Mouse (Mus musculus): ENCODE measurements at regions not wholly inside any gene's neighbourhood (a gene's known extent, or its start where the extent isn't known, plus 50 kb on each side); places are given as distances from the start of the nearest gene placed in this dataset.

GRCm38 (mm10) chr1:193554731-193555130, 184.6 kb upstream of the Camk1g start:
- no peak for DNase-seq

DNA sequence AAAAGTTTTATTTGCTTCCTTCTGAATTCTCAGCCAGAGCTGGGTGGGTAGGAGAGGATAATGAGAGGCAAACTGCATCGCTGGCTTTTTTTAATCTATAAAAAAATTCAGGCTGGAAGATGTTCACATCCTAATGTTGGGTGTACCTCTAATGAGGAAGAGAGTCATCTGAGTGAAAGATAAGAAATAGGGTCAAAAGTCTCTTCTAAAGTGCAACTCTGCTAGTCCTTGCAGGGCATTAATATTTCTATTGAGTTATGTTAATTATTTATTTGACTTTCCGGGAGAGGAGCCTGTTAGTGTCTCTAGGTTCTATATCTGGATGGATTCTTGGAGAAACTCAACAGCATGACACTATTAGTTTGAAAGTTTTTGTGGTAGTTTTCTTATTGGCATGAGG, 182.2 kb upstream of the Camk1g start:
- DNase-seq: no peak

DNA sequence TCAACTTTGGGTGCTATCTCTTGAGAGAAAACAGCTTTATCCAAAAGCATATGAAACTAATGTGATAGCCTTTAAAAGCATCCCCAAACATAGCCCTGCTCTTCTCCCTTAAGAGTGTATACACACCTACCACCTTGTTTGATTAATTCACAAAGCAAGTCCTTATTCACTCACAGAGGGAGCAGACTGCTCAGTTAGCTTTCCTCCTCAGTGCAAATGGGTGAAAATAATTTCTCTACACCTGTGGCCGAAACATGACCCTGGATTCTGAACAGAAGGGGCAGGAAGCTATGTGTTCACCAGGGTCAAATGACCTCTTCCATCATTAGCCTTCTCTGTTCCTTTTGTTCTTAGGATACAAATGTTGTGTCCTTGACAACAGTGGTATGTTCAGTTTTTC, 181.2 kb upstream of the Camk1g start:
- no peak for DNase-seq

DNA sequence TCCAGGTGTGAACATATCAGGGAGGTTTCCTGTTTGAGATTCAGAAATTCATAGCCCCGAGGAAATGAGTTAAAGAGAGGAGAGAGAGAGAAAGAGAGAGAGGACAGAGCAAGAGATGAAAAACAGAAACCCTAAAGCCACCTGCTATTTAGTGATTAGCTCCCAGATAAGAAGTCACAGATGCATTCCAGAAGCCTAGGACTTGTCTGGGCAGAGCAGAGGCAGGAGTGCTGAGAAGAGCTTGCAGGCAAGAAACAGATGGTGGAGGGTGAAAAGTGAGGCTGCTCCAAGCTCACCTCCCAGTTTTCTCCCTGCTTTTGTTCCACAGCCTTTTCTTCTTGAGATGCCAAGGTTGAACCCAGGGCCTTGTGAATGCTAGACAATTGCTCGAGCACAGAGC, 180.7 kb upstream of the Camk1g start:
- DNase-seq: no peak

DNA sequence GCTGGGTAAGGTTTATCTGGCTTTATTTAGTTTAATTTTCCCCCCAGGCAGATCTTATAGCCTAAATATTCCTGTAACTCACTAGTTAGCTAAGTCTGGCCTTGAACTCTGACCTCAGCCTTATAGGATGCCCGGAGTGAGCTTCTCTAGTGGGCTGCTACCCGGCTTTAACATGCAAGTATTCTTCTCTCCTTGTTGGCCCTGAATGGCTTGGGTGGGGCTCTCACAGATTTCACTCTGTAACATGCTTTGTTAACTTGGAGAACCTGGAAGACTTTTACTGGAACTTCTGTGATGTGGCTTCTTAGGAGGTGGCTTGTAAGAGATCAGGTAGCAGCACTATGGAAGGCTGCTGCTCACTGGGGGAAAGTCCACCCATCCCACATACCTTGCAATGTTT, 177.3 kb upstream of the Camk1g start:
- DNase-seq: no peak

GRCm38 (mm10) chr1:193546044-193546432, 175.9 kb upstream of the Camk1g start:
- DNase-seq: no peak

GRCm38 (mm10) chr1:193545406-193546043, 175.4 kb upstream of the Camk1g start:
- DNase-seq: no peak

GRCm38 (mm10) chr1:193544804-193545203, 174.7 kb upstream of the Camk1g start:
- DNase-seq: no peak

DNA sequence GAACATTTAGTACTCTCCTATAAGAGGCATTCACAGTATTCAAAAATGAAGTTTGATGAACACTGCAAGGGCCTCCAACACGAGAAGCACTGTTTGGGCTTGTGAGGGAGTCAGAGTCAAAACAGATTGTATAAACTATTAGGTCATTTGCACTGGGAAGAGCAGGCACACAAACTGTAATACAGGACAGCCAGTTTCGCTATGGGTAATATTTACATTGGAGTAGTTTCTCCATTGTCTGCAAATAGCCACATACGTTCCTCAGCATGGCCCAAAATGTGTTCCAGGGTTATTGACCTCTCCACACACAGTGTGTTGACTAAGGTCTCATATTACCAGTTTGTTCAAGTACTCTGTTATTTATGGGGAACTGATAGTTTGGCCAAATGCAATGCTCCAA, 173.7 kb upstream of the Camk1g start:
- DNase-seq: no peak

- no peak for DNase-seq
These were observed 173.2 kb upstream of the Camk1g start for GRCm38 (mm10) chr1:193543284-193543683.

GRCm38 (mm10) chr1:193541934-193542580, 172.0 kb upstream of the Camk1g start:
- no peak for DNase-seq

GRCm38 (mm10) chr1:193541281-193541680, 171.2 kb upstream of the Camk1g start:
- no peak for DNase-seq

DNA sequence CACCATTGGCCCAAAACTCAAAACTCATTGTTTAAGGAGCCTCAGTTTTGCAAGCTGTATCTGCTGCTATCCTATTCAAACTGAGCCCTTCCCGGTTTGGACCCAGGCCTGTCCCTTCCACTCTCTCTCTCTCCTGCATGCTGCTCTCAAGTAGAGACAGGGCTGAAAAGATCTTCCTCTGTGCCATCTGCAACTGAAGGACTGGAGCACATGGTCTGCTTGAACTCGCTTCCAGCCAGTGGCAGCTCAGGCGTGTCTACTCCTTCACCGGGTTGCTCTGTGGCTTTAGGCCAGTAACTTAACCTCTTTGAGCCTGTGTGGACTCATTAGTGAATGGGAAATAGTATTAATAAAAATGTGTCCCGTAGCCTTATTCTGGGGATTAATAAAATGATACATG, 170.4 kb upstream of the Camk1g start:
- no peak for DNase-seq

- DNase-seq: no peak
These were observed 169.2 kb upstream of the Camk1g start for GRCm38 (mm10) chr1:193539261-193539660.

- DNase-seq: no peak
These were observed 168.3 kb upstream of the Camk1g start for GRCm38 (mm10) chr1:193538425-193538824.

DNA sequence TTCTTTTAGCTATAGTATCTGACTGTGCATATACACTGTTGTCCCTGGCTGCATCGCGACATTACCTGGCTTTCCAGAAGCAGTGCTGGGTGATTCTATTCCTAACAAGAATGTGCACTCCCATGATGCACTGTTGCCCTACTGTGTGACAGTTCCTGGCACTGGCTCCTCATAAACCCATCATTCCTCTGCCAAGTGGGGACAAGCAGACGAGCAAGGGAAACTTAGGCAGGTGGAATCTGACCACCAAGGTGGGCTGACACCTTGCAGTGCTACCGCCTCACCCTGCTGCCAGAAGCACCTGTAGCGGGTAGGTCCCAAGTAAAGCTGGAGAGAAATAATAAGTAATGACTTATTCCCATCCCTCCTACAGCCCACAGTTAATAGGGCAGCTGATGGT, 167.5 kb upstream of the Camk1g start:
- no peak for DNase-seq

- DNase-seq: no peak
These were observed 166.5 kb upstream of the Camk1g start for GRCm38 (mm10) chr1:193536552-193536951.

DNA sequence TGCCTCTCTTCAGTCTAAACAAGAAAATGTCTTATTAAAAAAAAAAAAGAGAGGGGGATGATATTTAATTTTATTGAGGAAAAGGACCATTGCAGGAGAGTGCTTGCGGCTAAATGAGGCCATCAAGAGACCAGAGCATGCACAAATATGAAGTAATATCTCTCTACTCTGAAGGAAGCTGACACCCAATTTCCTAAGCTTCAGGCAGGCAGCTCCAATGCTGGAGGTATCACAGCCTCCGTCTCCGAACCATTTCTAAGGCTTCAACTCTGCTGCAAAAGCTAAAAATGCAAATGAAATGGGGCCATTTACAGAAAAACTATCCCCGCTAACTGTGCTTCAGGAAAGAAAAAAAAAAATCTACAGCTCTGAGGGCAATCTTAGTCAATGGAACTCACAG, 164.4 kb upstream of the Camk1g start:
- DNase-seq: no peak

DNA sequence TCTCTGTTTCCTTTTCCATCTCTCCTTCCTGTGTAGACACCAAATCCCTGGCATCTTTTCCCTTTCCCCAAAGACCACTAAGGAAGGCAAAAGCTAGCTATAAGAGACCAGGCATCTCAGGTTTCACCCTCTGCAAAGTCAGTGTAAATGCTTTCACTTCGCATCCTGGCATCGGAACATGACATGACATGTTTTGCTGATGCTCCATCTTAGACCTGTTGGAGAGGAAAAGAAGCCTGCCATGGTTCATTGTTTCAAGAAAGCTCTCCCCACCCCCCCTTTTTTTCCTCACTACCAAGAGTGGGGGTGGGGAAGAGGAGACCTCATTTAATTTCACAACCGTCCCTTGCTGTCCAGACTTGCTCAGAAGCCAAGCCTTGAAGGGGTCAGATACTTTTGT, 156.4 kb upstream of the Camk1g start:
- DNase-seq: no peak

DNA sequence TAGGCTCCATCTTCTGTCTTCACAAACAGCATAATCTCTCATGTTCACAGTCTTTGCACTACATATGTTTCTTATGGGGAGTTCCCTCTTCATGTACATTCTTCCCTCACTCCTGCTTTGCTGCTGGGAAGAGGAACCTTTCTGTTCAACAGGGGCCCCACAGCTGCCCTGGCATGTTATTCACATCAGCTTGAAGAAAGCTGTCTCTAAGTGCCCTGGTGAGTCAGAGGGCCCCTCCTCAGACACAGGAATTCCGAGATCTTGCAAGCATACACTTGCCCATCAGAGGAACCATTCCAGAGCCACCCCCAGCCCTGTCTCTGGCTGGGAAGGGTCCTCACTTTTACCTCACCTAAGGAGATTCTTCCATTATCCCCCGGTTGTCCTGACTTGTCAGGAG, 151.9 kb upstream of the Camk1g start:
- DNase-seq: no peak

GRCm38 (mm10) chr1:193518840-193519239, 148.7 kb upstream of the Camk1g start:
- DNase-seq: no peak

- DNase-seq: no peak
These were observed 147.9 kb upstream of the Camk1g start for GRCm38 (mm10) chr1:193517968-193518367.

- DNase-seq: no peak
These were observed 147.2 kb upstream of the Camk1g start for GRCm38 (mm10) chr1:193517293-193517692.

- DNase-seq: no peak
These were observed 146.3 kb upstream of the Camk1g start for GRCm38 (mm10) chr1:193516395-193516794.

Data from cerebellum, adult 9-11 months (tissue).